Mouse (Mus musculus): ENCODE data around the gene Gm2696. TPM values are rescaled to one million over a fixed set of nuclear protein-coding genes. Genes with fewer than 3 reads are reported as not detected.
"Not testable (repeated sequence)": the region's sequence is repeated elsewhere in the genome, so short reads cannot be mapped to it uniquely, and the experiment has no call there.

Gm2696 gene
- polyA plus RNA-seq, 1 experiment from 2014 or later = not detected

- H3K27ac ChIP-seq (ENCODE audit: low read depth, low read length) = no peak within 1 kb of the TSS
- H3K36me3 ChIP-seq (ENCODE audit: control insufficient read depth, insufficient read depth, low read length) = no peaks in the 10 kb centered on the region
- no peak for ATAC-seq
- H3K9ac ChIP-seq (ENCODE audit: low read length) = no peak within 1 kb of the TSS
- no peak within 1 kb of the TSS for H3K4me3 ChIP-seq (ENCODE audit: low read depth, low read length)
- H3K4me1 ChIP-seq (ENCODE audit: control insufficient read depth, insufficient read depth, low read length) = no peaks in the 10 kb centered on the region
- H3K4me2 ChIP-seq (ENCODE audit: low read length) = no peak within 1 kb of the TSS
- no peak for DNase-seq (ENCODE audit: low spot score)
- no peaks in the 10 kb centered on the region for H3K27me3 ChIP-seq (replicated peaks; ENCODE audit: control insufficient read depth, insufficient read depth, low read length)
- WGBS = 55% methylated on average over 2 of the region's 2 CpGs
- no peaks in the 10 kb centered on the region for H3K9me3 ChIP-seq (replicated peaks; ENCODE audit: control insufficient read depth, low read length)
Observed at GRCm38 (mm10) chr10:77794976-77795375, 19.5 kb upstream of the Gm2696 start, which contains the start of gene Gm9639. TSS of gene Gm9639 (minus strand) at chr10:77795076.

DNA sequence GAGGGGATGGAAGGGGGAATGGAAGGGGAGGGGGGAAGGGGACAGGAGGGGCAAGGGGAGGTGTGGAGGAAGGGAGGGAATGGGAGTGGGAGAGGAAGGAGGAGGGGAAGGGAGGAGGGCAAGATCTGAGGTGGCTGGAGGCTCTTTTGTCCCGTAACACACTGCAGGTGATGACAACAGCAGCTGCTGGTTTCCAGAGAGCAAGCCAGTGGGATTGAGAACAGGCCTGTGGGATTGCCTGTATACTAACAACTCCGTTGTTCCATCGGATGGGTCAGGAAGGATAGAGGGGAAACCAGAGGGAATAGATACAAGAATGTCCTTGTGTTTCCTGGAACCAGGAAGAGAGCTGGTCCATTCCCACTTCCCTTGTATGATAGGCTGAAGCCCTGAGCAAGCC is 16.8 kb upstream of the Gm2696 start:
- H3K36me3 ChIP-seq (ENCODE audit: control insufficient read depth, insufficient read depth, low read length) = no peaks in the 10 kb centered on the region
- no peaks in the 10 kb centered on the region for H3K27me3 ChIP-seq (replicated peaks; ENCODE audit: control insufficient read depth, insufficient read depth, low read length)
- DNase-seq (ENCODE audit: low spot score) (no peak), ATAC-seq (no peak)
- peak overlapping the region; percentile 58 for H3K27ac ChIP-seq (ENCODE audit: low read depth, low read length)
- H3K9ac ChIP-seq (ENCODE audit: low read length) = no peak overlapping the region
- no peak overlapping the region for H3K4me2 ChIP-seq (ENCODE audit: low read length)
- no peak overlapping the region for H3K4me3 ChIP-seq (ENCODE audit: low read depth, low read length)
- no peaks in the 10 kb centered on the region for H3K4me1 ChIP-seq (ENCODE audit: control insufficient read depth, insufficient read depth, low read length)
- WGBS = 14% methylated on average over 3 of the region's 3 CpGs
- H3K9me3 ChIP-seq (replicated peaks; ENCODE audit: control insufficient read depth, low read length) = no peaks in the 10 kb centered on the region

GRCm38 (mm10) chr10:77798164-77798920 is 16.1 kb upstream of the Gm2696 start:
- not testable (repeated sequence) for H3K4me2 ChIP-seq (ENCODE audit: low read length); H3K4me1 ChIP-seq (ENCODE audit: control insufficient read depth, insufficient read depth, low read length); H3K9me3 ChIP-seq (replicated peaks; ENCODE audit: control insufficient read depth, low read length); H3K4me3 ChIP-seq (ENCODE audit: low read depth, low read length); H3K27me3 ChIP-seq (replicated peaks; ENCODE audit: control insufficient read depth, insufficient read depth, low read length); H3K9ac ChIP-seq (ENCODE audit: low read length); ATAC-seq; H3K36me3 ChIP-seq (ENCODE audit: control insufficient read depth, insufficient read depth, low read length); DNase-seq (ENCODE audit: low spot score)
- peak overlapping the region; percentile 58 for H3K27ac ChIP-seq (ENCODE audit: low read depth, low read length)
- WGBS = 32% methylated on average over 3 of the region's 3 CpGs

DNA sequence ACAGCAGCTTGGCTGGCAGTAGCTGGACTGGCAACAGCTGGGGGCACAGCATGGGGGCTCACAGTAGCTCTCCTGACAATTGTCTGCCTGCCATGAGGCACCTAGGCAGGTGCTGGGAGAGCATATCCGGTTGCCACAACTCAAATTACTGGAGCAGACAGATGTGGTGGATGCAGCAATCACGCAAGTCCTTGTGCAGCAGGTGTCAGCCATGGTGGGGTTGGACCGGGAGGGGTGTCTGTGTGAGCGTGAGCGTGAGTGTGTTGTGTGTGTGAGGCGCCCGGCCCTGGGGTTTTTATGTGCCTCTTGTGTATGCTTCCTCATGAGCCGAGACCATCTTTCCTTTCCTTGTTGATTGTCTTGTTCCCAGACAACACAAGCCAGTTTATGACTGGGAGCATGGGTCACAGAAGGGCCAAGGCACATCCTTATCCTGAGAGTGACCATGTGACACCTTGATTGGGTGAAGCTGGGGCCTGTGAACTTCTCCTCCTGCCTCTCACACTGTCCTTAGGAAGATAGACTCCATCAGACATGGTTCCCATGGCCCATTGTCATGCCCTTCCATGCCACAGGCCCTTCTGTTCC is 15.5 kb upstream of the Gm2696 start, which contains the start of gene Gm19668:
TSS of gene Gm19668 (minus strand) at position 213 of the 588 bp plus-strand sequence.
- ATAC-seq (no peak), DNase-seq (ENCODE audit: low spot score) (no peak)
- no peak within 1 kb of the TSS for H3K4me3 ChIP-seq (ENCODE audit: low read depth, low read length)
- no peaks in the 10 kb centered on the region for H3K27me3 ChIP-seq (replicated peaks; ENCODE audit: control insufficient read depth, insufficient read depth, low read length)
- no peaks in the 10 kb centered on the region for H3K4me1 ChIP-seq (ENCODE audit: control insufficient read depth, insufficient read depth, low read length)
- no peak within 1 kb of the TSS for H3K9ac ChIP-seq (ENCODE audit: low read length)
- 64% methylated on average over 8 of the region's 8 CpGs for WGBS
- no peaks in the 10 kb centered on the region for H3K36me3 ChIP-seq (ENCODE audit: control insufficient read depth, insufficient read depth, low read length)
- peak within 1 kb of the TSS; percentile 58 for H3K27ac ChIP-seq (ENCODE audit: low read depth, low read length)
- no peaks in the 10 kb centered on the region for H3K9me3 ChIP-seq (replicated peaks; ENCODE audit: control insufficient read depth, low read length)
- no peak within 1 kb of the TSS for H3K4me2 ChIP-seq (ENCODE audit: low read length)

DNA sequence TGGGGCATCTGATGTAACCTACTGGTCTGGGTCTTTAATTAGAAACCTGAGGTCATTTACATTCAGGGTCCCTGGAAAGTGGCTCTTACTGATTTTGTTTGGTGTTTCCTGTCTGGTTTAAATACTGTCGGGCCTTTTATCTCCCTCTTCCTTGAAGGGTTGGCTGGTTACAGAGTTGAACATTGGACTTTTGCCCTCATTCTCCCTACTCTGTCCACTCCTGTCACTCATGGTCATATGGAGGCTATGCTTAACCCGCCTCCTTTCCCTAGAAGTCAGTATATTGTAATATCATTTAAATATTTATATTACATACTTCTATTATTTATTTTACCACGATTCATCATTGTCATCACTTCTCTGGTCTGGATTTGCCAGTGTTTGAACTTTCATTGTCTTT is 10.4 kb upstream of the Gm2696 start:
- H3K9ac ChIP-seq (ENCODE audit: low read length) = no peak overlapping the region
- no peak overlapping the region for H3K4me3 ChIP-seq (ENCODE audit: low read depth, low read length)
- no peaks in the 10 kb centered on the region for H3K36me3 ChIP-seq (ENCODE audit: control insufficient read depth, insufficient read depth, low read length)
- DNase-seq (ENCODE audit: low spot score) (no peak), ATAC-seq (no peak)
- no peaks in the 10 kb centered on the region for H3K4me1 ChIP-seq (ENCODE audit: control insufficient read depth, insufficient read depth, low read length)
- no peaks in the 10 kb centered on the region for H3K27me3 ChIP-seq (replicated peaks; ENCODE audit: control insufficient read depth, insufficient read depth, low read length)
- no peak overlapping the region for H3K4me2 ChIP-seq (ENCODE audit: low read length)
- WGBS = 82% methylated on average over 3 of the region's 3 CpGs
- H3K27ac ChIP-seq (ENCODE audit: low read depth, low read length) = no peak overlapping the region
- H3K9me3 ChIP-seq (replicated peaks; ENCODE audit: control insufficient read depth, low read length) = no peaks in the 10 kb centered on the region

DNA sequence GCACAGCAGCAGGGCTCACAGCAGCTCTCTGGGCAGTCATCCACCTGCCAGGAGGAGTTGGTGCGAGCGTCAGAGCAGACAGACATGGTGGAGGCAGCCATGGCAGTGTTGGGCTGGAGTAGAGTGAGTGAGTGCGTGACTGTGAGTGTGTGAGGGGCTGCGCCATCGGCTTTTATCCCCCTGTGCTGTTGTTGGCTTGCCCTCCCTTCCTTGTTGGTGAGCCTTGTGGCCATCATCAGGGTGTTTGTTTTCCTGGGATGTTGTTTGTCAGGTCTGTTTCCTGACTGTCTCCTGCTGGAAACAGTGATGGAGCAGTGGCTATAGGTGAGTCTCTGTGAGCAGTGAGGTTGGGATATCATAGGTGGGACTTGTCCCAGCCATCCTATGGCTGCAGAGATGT is 2.7 kb upstream of the Gm2696 start, which contains the start of gene Gm9507:
TSS of gene Gm9507 (minus strand) at position 101 of the 400 bp plus-strand sequence.
- 57% methylated on average over 5 of the region's 5 CpGs for WGBS
- H3K4me3 ChIP-seq (ENCODE audit: low read depth, low read length) = no peak within 1 kb of the TSS
- no peak within 1 kb of the TSS for H3K27ac ChIP-seq (ENCODE audit: low read depth, low read length)
- H3K4me2 ChIP-seq (ENCODE audit: low read length) = no peak within 1 kb of the TSS
- no peaks in the 10 kb centered on the region for H3K36me3 ChIP-seq (ENCODE audit: control insufficient read depth, insufficient read depth, low read length)
- DNase-seq (ENCODE audit: low spot score) (no peak), ATAC-seq (no peak)
- H3K9me3 ChIP-seq (replicated peaks; ENCODE audit: control insufficient read depth, low read length) = no peaks in the 10 kb centered on the region; the same call in 1 of the 2 replicates
- no peak within 1 kb of the TSS for H3K9ac ChIP-seq (ENCODE audit: low read length)
- no peaks in the 10 kb centered on the region for H3K27me3 ChIP-seq (replicated peaks; ENCODE audit: control insufficient read depth, insufficient read depth, low read length)
- no peaks in the 10 kb centered on the region for H3K4me1 ChIP-seq (ENCODE audit: control insufficient read depth, insufficient read depth, low read length)

GRCm38 (mm10) chr10:77815514-77815913 is 1.0 kb downstream of the Gm2696 start:
- Histone ChIP-seq H3K36me3 (ENCODE audit: control insufficient read depth, insufficient read depth, low read length) (no peaks in the 10 kb centered on the region), H3K4me1 (ENCODE audit: control insufficient read depth, insufficient read depth, low read length) (no peaks in the 10 kb centered on the region), H3K4me3 (ENCODE audit: low read depth, low read length) (no peak overlapping the region), H3K27me3 (replicated peaks; ENCODE audit: control insufficient read depth, insufficient read depth, low read length) (no peaks in the 10 kb centered on the region), H3K9me3 (replicated peaks; ENCODE audit: control insufficient read depth, low read length) (no peaks in the 10 kb centered on the region), H3K9ac (ENCODE audit: low read length) (no peak overlapping the region), H3K4me2 (ENCODE audit: low read length) (no peak overlapping the region), H3K27ac (ENCODE audit: low read depth, low read length) (no peak overlapping the region)
- ATAC-seq (0 out of 2 replicates have a peak, but pooled peaks have one; percentile 5), DNase-seq (ENCODE audit: low spot score) (no peak)
- WGBS = 25% methylated on average over 5 of the region's 5 CpGs

DNA sequence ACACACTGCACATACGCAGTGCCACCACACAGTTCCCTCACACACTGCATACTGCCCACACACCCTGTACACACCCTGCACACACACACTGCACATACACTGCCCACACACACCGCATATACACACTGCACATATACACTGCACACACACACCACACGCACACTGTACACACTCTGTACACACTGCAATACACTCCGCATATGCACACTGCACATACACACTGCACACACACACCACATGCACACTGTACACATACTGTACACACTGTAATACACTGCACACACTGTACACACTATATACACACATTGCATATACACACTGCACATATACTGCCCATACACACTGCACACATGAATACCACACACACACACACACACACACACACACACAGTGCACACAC is 4.0 kb downstream of the Gm2696 start:
- Histone ChIP-seq H3K4me3 (ENCODE audit: low read depth, low read length) (no peak overlapping the region), H3K4me2 (ENCODE audit: low read length) (no peak overlapping the region), H3K36me3 (ENCODE audit: control insufficient read depth, insufficient read depth, low read length) (no peaks in the 10 kb centered on the region), H3K27me3 (replicated peaks; ENCODE audit: control insufficient read depth, insufficient read depth, low read length) (no peaks in the 10 kb centered on the region), H3K9ac (ENCODE audit: low read length) (no peak overlapping the region), H3K4me1 (ENCODE audit: control insufficient read depth, insufficient read depth, low read length) (no peaks in the 10 kb centered on the region), H3K27ac (ENCODE audit: low read depth, low read length) (no peak overlapping the region), H3K9me3 (replicated peaks; ENCODE audit: control insufficient read depth, low read length) (no peaks in the 10 kb centered on the region)
- DNase-seq (ENCODE audit: low spot score) (no peak), ATAC-seq (no peak)
- 93% methylated on average over 4 of the region's 4 CpGs for WGBS

DNA sequence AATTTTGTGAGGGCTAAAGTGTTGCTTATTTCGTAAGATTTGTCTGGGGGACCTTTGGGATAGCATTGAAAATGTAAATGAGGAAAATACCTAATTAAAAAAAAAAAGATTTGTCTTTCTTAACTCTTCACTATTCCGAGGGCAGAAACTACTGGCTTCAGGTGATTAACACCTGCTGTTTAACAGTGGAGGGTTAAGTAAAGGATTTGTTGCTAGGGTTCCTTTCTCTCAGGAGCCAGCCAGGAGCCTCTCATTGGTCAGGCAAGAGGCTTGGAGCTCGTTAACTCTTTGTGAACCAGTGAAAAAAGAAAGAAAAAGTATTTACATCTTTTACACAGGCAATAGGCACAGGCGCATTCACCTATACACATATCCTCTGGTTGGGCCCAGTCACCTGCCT is 4.7 kb downstream of the Gm2696 start:
- DNase-seq (ENCODE audit: low spot score) = peak; percentile 20
- Histone ChIP-seq H3K27me3 (replicated peaks; ENCODE audit: control insufficient read depth, insufficient read depth, low read length) (no peaks in the 10 kb centered on the region), H3K27ac (ENCODE audit: low read depth, low read length) (no peak overlapping the region), H3K4me2 (ENCODE audit: low read length) (no peak overlapping the region), H3K9ac (ENCODE audit: low read length) (no peak overlapping the region), H3K4me3 (ENCODE audit: low read depth, low read length) (no peak overlapping the region), H3K4me1 (ENCODE audit: control insufficient read depth, insufficient read depth, low read length) (no peaks in the 10 kb centered on the region), H3K36me3 (ENCODE audit: control insufficient read depth, insufficient read depth, low read length) (no peaks in the 10 kb centered on the region), H3K9me3 (replicated peaks; ENCODE audit: control insufficient read depth, low read length) (0 out of 2 replicates have a peak, but pooled peaks cover 2% of the 10 kb centered on the region)
- ATAC-seq = no peak
- 14% methylated on average over 4 of the region's 4 CpGs for WGBS
